Mouse (Mus musculus): Measurements from ENCODE around the gene Stac. TPM values are rescaled to one million over a fixed set of nuclear protein-coding genes. Genes with fewer than 3 reads are reported as not detected.

Gene Stac
- polyA plus RNA-seq, 1 experiment = not detected

DNA sequence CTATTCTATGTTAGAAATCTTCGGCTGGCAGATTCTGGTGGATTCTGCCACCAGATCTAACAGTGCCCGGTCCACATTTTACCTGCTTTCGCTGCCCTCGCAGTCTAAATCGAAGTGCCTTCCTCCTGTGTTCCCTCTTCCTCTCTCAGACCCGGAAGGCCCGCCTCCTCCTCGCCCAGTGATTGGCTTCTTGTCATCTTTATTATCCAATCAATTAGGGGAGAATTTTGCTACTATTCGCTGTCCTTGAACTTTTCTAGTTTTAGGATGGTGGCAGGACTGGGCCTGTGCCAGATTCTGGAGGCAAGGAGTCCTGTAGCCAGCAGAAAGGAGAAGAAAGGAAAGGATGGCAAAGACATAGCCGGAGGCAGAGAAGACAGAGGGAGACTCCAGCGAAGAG lies 167.0 kb downstream of the Stac start:
- Histone ChIP-seq H3K4me1 (ENCODE audit: control insufficient read depth, insufficient read depth, low read length) (no peaks in the 10 kb centered on the region), H3K27ac (ENCODE audit: control insufficient read depth, insufficient read depth, low read depth, low read length, poor library complexity) (no peak overlapping the region), H3K4me3 (replicated peaks; ENCODE audit: control insufficient read depth, low read depth, low read length) (no peak overlapping the region)
- 84% methylated on average over 11 of the region's 11 CpGs for WGBS
- TF ChIP-seq POLR2A (IDR thresholded peaks at IDR 0.05; ENCODE audit: borderline replicate concordance, control insufficient read depth, low read depth, low read length) = no peak
- no peak for TF ChIP-seq CTCF (IDR thresholded peaks at IDR 0.05; ENCODE audit: control insufficient read depth, insufficient read depth, low read length)

DNA sequence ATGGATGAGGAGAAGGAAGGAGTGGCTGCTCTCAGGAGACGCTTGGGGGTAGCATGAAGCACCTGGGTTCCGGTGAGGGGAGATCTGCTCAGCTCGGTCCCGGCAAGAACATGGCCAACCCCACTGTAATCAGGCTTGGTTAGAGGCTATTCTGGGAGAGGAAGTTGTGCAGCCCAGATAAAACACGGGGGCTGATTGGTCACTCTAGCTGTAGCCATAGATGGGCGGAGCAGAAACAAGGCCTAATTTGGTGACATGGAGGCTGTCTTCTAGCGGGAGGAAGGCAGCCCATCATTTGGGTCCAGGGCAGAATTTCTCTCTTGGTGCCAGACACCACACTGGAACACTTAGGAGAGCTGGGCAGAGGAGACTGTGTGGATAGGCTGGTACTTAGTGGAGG lies 167.9 kb downstream of the Stac start:
- 74% methylated on average over 7 of the region's 7 CpGs for WGBS
- TF ChIP-seq POLR2A (IDR thresholded peaks at IDR 0.05; ENCODE audit: borderline replicate concordance, control insufficient read depth, low read depth, low read length) = no peak
- TF ChIP-seq CTCF (IDR thresholded peaks at IDR 0.05; ENCODE audit: control insufficient read depth, insufficient read depth, low read length) = no peak
- Histone ChIP-seq H3K4me1 (ENCODE audit: control insufficient read depth, insufficient read depth, low read length) (no peaks in the 10 kb centered on the region), H3K27ac (ENCODE audit: control insufficient read depth, insufficient read depth, low read depth, low read length, poor library complexity) (no peak overlapping the region), H3K4me3 (replicated peaks; ENCODE audit: control insufficient read depth, low read depth, low read length) (no peak overlapping the region)

DNA sequence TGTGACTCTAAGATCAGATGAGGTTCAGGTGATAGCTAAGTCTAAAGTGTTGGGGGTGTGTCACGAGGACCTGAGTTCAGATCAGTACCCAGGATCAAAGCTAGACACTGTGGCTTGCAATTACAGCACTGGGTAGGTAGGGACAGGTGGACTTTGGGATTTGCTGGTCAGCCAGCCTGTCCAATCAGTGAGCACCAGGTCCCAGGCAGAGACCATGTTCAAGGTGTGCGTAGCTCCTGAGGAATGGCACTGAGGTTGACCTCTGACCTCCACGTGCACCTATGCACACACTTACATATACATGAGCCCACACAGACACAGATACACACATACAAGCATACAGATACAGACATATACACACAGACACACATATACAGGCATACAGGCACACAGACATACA lies 174.6 kb downstream of the Stac start:
- TF ChIP-seq POLR2A (IDR thresholded peaks at IDR 0.05; ENCODE audit: borderline replicate concordance, control insufficient read depth, low read depth, low read length) (no peak), CTCF (IDR thresholded peaks at IDR 0.05; ENCODE audit: control insufficient read depth, insufficient read depth, low read length) (no peak)
- WGBS = 80% methylated on average over 3 of the region's 3 CpGs

DNA sequence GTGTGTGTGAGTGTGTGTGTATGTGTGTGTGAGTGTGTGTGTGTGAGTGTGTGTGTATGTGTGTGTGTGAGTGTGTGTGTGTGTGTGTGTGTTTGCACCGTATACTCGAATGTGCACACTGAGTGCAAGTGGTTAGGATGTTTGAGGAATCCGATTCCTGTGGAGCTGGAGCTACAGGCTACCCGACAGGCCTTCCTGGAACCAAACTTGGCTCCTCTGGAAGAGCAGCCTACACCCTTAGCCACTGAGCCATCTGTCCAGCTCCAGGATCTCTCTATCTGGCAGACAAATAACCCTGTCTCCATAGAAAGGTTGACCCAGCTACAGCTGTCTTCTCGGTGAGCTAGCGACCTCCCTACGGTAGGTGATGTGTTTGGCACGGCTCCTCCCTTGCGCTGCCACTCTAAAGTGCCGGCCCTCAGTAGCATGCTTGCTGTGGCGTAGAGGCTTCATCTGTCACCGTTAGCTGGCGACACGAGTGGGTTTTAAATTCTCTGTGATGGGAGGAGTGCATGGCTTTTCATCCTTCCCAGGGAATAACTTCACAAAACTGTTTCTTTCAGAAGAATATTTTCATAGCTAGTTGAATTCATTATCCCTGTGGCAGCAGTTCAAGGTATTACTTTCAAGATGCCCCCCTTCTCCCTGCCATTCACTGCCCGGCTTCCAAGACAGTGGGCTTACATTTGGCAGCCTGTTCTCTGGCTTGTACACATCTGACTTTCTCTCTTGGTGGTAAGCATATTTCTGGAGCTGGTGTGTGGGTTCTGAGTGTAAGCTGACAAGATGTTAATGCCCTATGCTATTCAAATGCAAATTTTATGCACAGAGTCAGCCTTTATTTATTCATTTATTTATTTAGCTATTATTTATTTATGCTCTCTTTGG lies 175.3 kb downstream of the Stac start:
- TF ChIP-seq POLR2A (IDR thresholded peaks at IDR 0.05; ENCODE audit: borderline replicate concordance, control insufficient read depth, low read depth, low read length) = no peak
- TF ChIP-seq CTCF (IDR thresholded peaks at IDR 0.05; ENCODE audit: control insufficient read depth, insufficient read depth, low read length) = no peak
- Histone ChIP-seq H3K4me3 (replicated peaks; ENCODE audit: control insufficient read depth, low read depth, low read length) (no peak overlapping the region), H3K27ac (ENCODE audit: control insufficient read depth, insufficient read depth, low read depth, low read length, poor library complexity) (no peak overlapping the region), H3K4me1 (ENCODE audit: control insufficient read depth, insufficient read depth, low read length) (no peaks in the 10 kb centered on the region)
- 79% methylated on average over 15 of the region's 15 CpGs for WGBS

More for the DNA sequence above, 174.6 kb downstream of the Stac start:
- Histone ChIP-seq H3K4me3 (replicated peaks; ENCODE audit: control insufficient read depth, low read depth, low read length) (no peak overlapping the region), H3K27ac (ENCODE audit: control insufficient read depth, insufficient read depth, low read depth, low read length, poor library complexity) (no peak overlapping the region), H3K4me1 (ENCODE audit: control insufficient read depth, insufficient read depth, low read length) (no peaks in the 10 kb centered on the region)
